Mouse (Mus musculus) neural tube, embryonic 14.5 days (tissue): ENCODE measurements around the gene Frmd4b. TPM values are rescaled to one million over a fixed set of nuclear protein-coding genes. Genes with fewer than 3 reads are reported as not detected.

Experiments
- ATAC-seq: fragments of 200-750 bp; cut with Nextera tagmentation; 2 replicates; pipeline ENCODE4 v1.8.0; 2017; ENCODE audit warnings: low read depth, mild to moderate bottlenecking, moderate TSS enrichment, moderate library complexity
- H3K27ac ChIP-seq: fragments of 300-500 bp; sonication (generic); 2 replicates; pipeline ENCODE4 v1.5.1; 2014; ENCODE audit warnings: low read depth, mild to moderate bottlenecking, control low read depth, low read length, moderate library complexity, mixed read lengths
- H3K27me3 ChIP-seq: fragments of 300-500 bp; sonication (generic); 2 replicates; pipeline ENCODE4 v1.6.1; 2014; ENCODE audit warnings: low read length; ENCODE audit not compliant: control insufficient read depth, insufficient read depth
- H3K36me3 ChIP-seq: fragments of 300-500 bp; sonication (generic); 2 replicates; pipeline ENCODE4 v1.6.1; 2014; ENCODE audit warnings: low read length, mixed read lengths; ENCODE audit not compliant: control insufficient read depth, insufficient read depth
- H3K4me1 ChIP-seq: fragments of 300-500 bp; sonication (generic); 2 replicates; pipeline ENCODE4 v1.6.1; 2014; ENCODE audit warnings: low read length; ENCODE audit not compliant: control insufficient read depth, insufficient read depth
- H3K4me2 ChIP-seq: fragments of 300-500 bp; sonication (generic); 2 replicates; pipeline ENCODE4 v1.6.1; 2014; ENCODE audit warnings: mild to moderate bottlenecking, low read depth, low read length, control low read depth
- H3K4me3 ChIP-seq: fragments of 300-500 bp; sonication (generic); 2 replicates; pipeline ENCODE4 v1.5.1; 2014; ENCODE audit warnings: low read depth, low read length, control low read depth, mixed read lengths
- H3K9ac ChIP-seq: fragments of 300-500 bp; sonication (generic); replicated peaks from 2 replicates; pipeline ENCODE4 v1.6.1; 2014; ENCODE audit warnings: low read depth, mild to moderate bottlenecking, control low read depth, low read length, mixed read lengths
- H3K9me3 ChIP-seq: fragments of 300-500 bp; sonication (generic); 2 replicates; pipeline ENCODE4 v1.6.1; 2016; ENCODE audit warnings: low read length; ENCODE audit not compliant: control insufficient read depth
- WGBS: fragments of 180-500 bp; shearing (Covaris S2); extraction: QIAGEN DNeasy Blood & Tissue Kit; methylation state at CpG from one replicate; pipeline ENCODE4 v1.1.7; 2014; 5-methylcytosine and 5-hydroxymethylcytosine counted together
- polyA plus RNA-seq: library from polyadenylated mRNA; unstranded; fragments of >200 nt; fragmentation: Nextera tagmentation; extraction: Ambion mirVana; gene quantifications from 2 replicates; pipeline ENCODE4 v1.2.1, GENCODE M21; 2014

Frmd4b gene
- polyA plus RNA-seq, 1 experiment from 2014 or later: 26.8 TPM

DNA sequence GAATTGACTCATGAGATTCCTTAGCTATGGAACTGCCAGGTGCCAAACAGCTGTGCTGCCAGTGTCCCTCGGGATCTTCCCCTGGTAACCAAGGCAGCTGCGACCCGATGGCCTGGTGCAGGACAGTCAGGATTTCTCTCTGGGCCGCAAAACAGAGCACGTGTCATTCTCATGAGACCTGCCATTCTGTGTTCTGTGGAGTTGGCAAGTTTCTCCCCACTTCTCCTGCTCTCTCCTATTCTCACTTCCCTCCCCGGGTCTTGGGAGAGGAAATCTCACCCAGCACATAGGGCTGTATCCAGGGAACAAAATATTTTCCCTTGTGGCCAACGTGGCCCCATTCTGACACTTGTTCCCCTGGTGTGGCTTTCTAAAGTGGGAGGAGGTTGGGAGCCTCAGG, 176.0 kb downstream of the Frmd4b start:
- ATAC-seq: no peak
- no peak overlapping the region for H3K4me2 ChIP-seq
- H3K27me3 ChIP-seq: no peaks in the 10 kb centered on the region
- no peak overlapping the region for H3K4me3 ChIP-seq
- WGBS: 44% methylated on average over 7 of the region's 7 CpGs
- H3K36me3 ChIP-seq: no peaks in the 10 kb centered on the region
- no peaks in the 10 kb centered on the region for H3K9me3 ChIP-seq
- no peak overlapping the region for H3K9ac ChIP-seq
- H3K4me1 ChIP-seq: no peaks in the 10 kb centered on the region
- H3K27ac ChIP-seq: no peak overlapping the region

DNA sequence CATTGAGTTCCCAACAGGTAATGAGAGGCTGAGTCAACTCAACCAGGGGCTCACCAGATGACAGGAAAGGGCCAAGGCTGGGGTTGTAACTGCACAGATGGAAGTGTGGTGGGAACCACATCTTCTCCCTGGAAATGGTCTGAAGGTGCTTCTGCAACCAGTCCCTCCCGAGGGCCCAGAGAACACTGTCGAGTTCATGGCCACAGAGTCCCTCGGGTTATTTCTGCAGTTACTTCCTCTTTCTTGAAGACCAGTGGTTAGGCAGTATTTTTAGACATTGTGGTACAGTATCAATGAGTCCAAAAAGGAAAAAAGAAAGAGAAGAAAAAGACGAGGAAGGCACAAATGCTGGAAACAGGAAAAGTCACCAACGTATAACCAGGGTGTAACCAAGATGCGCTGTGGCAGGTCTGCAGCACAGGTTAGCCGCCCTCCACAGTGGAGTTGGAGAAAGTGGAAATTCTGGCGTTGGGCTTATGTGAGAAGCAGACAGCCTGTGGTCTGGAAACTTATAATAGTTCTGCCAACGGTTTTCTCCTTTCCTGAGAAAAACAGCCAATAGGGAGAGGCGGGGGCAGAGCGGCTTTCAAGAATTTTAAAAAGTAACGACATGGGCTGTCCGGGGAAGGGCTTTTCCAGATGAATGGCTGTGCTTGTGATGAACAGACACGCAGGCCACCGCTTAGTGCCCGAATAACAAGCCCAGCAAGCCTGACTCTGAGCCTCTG, 178.3 kb downstream of the Frmd4b start:
- no peaks in the 10 kb centered on the region for H3K36me3 ChIP-seq
- no peak overlapping the region for H3K4me2 ChIP-seq
- no peak for ATAC-seq
- WGBS: 67% methylated on average over 16 of the region's 16 CpGs
- no peak overlapping the region for H3K27ac ChIP-seq
- no peak overlapping the region for H3K4me3 ChIP-seq
- no peaks in the 10 kb centered on the region for H3K9me3 ChIP-seq
- H3K4me1 ChIP-seq: no peaks in the 10 kb centered on the region
- H3K9ac ChIP-seq: no peak overlapping the region
- no peaks in the 10 kb centered on the region for H3K27me3 ChIP-seq

DNA sequence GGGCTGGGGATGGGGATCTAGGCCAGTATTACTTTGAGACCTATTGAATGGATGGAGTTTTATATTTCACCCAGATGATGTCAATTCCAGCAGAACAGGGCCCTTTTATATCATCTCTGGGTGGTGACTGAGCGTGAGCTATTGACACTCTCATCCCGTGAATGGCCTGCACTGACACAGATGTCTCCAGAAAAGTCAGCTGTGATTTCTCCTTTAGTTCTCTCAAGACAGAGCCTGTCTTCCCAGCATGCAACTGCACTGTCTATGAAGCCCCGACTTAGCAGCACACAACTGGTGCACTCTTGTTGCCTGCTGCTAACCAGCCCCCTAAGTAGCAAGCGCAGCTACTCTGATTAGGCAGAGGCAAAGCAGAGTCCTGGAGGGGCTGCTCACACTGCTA, 182.6 kb downstream of the Frmd4b start:
- Histone ChIP-seq H3K9me3 (no peaks in the 10 kb centered on the region), H3K4me3 (no peak overlapping the region), H3K4me1 (no peaks in the 10 kb centered on the region), H3K36me3 (no peaks in the 10 kb centered on the region), H3K4me2 (no peak overlapping the region), H3K9ac (no peak overlapping the region), H3K27ac (no peak overlapping the region), H3K27me3 (no peaks in the 10 kb centered on the region)
- 72% methylated on average over 4 of the region's 4 CpGs for WGBS
- no peak for ATAC-seq

GRCm38 (mm10) chr6:97431309-97432004, 185.9 kb downstream of the Frmd4b start:
- ATAC-seq: no peak

GRCm38 (mm10) chr6:97430519-97430918, 186.8 kb downstream of the Frmd4b start:
- no peaks in the 10 kb centered on the region for H3K27me3 ChIP-seq
- H3K4me3 ChIP-seq: no peak overlapping the region
- H3K27ac ChIP-seq: no peak overlapping the region
- H3K4me1 ChIP-seq: no peaks in the 10 kb centered on the region
- WGBS: 78% methylated on average over 6 of the region's 6 CpGs
- H3K4me2 ChIP-seq: no peak overlapping the region
- no peaks in the 10 kb centered on the region for H3K9me3 ChIP-seq
- H3K36me3 ChIP-seq: no peaks in the 10 kb centered on the region
- no peak overlapping the region for H3K9ac ChIP-seq
- no peak for ATAC-seq

More at GRCm38 (mm10) chr6:97431309-97432004, 185.9 kb downstream of the Frmd4b start:
- Histone ChIP-seq H3K27me3 (no peaks in the 10 kb centered on the region), H3K36me3 (no peaks in the 10 kb centered on the region), H3K9ac (no peak overlapping the region), H3K4me1 (no peaks in the 10 kb centered on the region), H3K27ac (no peak overlapping the region), H3K4me2 (no peak overlapping the region), H3K4me3 (no peak overlapping the region), H3K9me3 (no peaks in the 10 kb centered on the region)
- 92% methylated on average over 10 of the region's 10 CpGs for WGBS

DNA sequence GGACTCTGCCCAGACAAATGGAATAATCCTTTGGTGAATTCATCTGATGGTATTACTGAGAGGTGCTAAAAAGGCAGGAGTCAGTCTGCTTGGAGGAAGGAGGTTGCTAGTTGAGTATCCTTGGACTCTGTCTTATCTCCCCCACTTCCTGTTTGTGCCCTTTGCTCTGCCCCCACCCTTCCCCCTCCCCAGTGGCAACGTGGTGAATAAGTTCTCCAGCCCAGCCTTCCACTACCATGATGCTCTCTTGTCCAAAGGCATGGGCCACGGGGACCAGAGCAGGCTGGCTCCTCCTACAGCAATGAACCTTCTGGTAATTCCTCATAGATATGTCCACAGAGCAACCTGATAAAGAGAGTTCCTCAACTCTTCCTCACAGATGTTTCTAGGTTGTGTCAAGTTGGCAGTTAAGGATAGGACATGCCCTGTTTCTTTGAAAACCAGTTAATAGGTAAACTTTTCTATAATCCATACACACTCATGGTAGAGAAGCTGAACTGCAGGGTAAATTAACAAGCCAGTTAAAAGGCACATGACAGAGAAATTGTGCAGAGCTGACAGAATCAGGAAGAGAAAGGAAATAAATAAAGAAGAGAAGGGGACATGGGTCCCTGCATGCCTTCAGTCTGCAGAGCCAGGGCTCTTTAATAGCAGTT, 187.5 kb downstream of the Frmd4b start:
- Histone ChIP-seq H3K27ac (no peak overlapping the region), H3K4me1 (no peaks in the 10 kb centered on the region), H3K4me3 (no peak overlapping the region), H3K36me3 (no peaks in the 10 kb centered on the region), H3K9ac (no peak overlapping the region), H3K27me3 (no peaks in the 10 kb centered on the region), H3K4me2 (no peak overlapping the region), H3K9me3 (no peaks in the 10 kb centered on the region)
- no peak for ATAC-seq
- 47% methylated on average over 2 of the region's 2 CpGs for WGBS

DNA sequence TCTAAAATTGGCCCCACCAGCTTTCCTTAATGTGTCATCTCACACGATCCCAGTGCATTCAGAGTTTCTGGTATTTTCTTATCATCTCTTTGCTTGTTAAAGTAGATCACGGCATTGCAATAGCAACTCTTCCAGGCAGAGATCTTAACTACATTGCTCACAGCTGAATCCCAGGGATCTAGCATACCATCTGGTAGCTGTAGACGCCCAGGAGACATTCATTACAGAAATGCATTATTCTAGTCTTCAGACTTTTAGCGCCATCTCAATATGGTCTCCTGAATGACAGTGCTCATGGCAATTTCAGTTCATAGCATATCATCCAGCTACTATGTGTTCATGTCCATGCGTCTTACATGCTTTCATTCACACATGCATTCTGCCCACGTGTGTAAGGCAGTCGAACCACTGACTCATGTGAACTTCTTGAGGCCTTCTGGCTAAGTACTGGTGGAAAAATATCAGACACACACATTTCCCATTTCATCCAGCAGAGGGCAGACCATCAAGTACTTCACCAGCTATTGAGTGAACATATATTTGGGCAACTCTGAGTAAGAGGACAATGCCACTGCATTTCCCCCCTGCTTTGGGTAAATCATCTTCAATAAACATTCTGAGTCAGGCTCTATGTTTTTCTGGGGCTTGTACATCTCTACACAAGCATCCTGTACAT, 197.4 kb downstream of the Frmd4b start:
- no peak for ATAC-seq
- H3K9me3 ChIP-seq: no peaks in the 10 kb centered on the region
- 69% methylated on average over 7 of the region's 7 CpGs for WGBS
- no peaks in the 10 kb centered on the region for H3K36me3 ChIP-seq
- H3K27ac ChIP-seq: no peak overlapping the region
- H3K27me3 ChIP-seq: no peaks in the 10 kb centered on the region
- H3K9ac ChIP-seq: no peak overlapping the region
- no peak overlapping the region for H3K4me2 ChIP-seq
- H3K4me1 ChIP-seq: no peaks in the 10 kb centered on the region
- no peak overlapping the region for H3K4me3 ChIP-seq

GRCm38 (mm10) chr6:97416972-97417554, 200.3 kb downstream of the Frmd4b start:
- Histone ChIP-seq H3K27me3 (no peaks in the 10 kb centered on the region), H3K9me3 (no peaks in the 10 kb centered on the region), H3K4me2 (no peak overlapping the region), H3K36me3 (no peaks in the 10 kb centered on the region), H3K4me1 (no peaks in the 10 kb centered on the region), H3K9ac (no peak overlapping the region), H3K27ac (no peak overlapping the region), H3K4me3 (no peak overlapping the region)
- ATAC-seq: peak; percentile 44; the same call in 1 of the 2 replicates
- 60% methylated on average over 13 of the region's 13 CpGs for WGBS
